Mouse (Mus musculus): ENCODE data around the gene Taar8b. TPM values are rescaled to one million over a fixed set of nuclear protein-coding genes. Genes with fewer than 3 reads are reported as not detected.
"Not testable (repeated sequence)": the region's sequence is repeated elsewhere in the genome, so short reads cannot be mapped to it uniquely, and the experiment has no call there.

Taar8b gene
- polyA plus RNA-seq (2016; fragmentation: Nextera tagmentation; extraction: Ambion mirVana) = not detected in 2 replicates

- WGBS = 66% methylated on average over 2 of the region's 2 CpGs
- Histone ChIP-seq H3K9ac (no peak within 1 kb of the TSS), H3K36me3 (no peaks in the 10 kb centered on the region), H3K27me3 (replicated peaks) (no peaks in the 10 kb centered on the region), H3K4me2 (no peak within 1 kb of the TSS), H3K9me3 (replicated peaks) (no peaks in the 10 kb centered on the region), H3K27ac (ENCODE audit: poor library complexity, severe bottlenecking) (no peak within 1 kb of the TSS), H3K4me3 (no peak within 1 kb of the TSS), H3K4me1 (replicated peaks) (no peaks in the 10 kb centered on the region)
- ATAC-seq (ENCODE audit: insufficient number of reproducible peaks, low FRiP score) = no peak
Measured at GRCm38 (mm10) chr10:24092194-24092593, at the start of gene Taar8b. Gene Taar8b (minus strand): TSS chr10:24092294.

- H3K4me1 ChIP-seq (replicated peaks) = 0 out of 2 replicates have a peak, but pooled peaks cover 4% of the 10 kb centered on the region
- H3K36me3 ChIP-seq = no peaks in the 10 kb centered on the region
- no peak for ATAC-seq (ENCODE audit: insufficient number of reproducible peaks, low FRiP score)
- no peak overlapping the region for H3K4me2 ChIP-seq
- no peaks in the 10 kb centered on the region for H3K9me3 ChIP-seq (replicated peaks)
- WGBS = 66% methylated on average over 2 of the region's 2 CpGs
- H3K27ac ChIP-seq (ENCODE audit: poor library complexity, severe bottlenecking) = no peak overlapping the region
- H3K4me3 ChIP-seq = no peak overlapping the region
- H3K9ac ChIP-seq = no peak overlapping the region
- H3K27me3 ChIP-seq (replicated peaks) = no peaks in the 10 kb centered on the region
Measured at GRCm38 (mm10) chr10:24138623-24139261, 46.6 kb upstream of the Taar8b start.

- no peak overlapping the region for H3K9ac ChIP-seq
- no peak for ATAC-seq (ENCODE audit: insufficient number of reproducible peaks, low FRiP score)
- no peak overlapping the region for H3K27ac ChIP-seq (ENCODE audit: poor library complexity, severe bottlenecking)
- H3K4me3 ChIP-seq = no peak overlapping the region
- 34% methylated on average over 7 of the region's 7 CpGs for WGBS
- H3K9me3 ChIP-seq (replicated peaks) = no peaks in the 10 kb centered on the region
- peaks cover 16% of the 10 kb centered on the region for H3K4me1 ChIP-seq (replicated peaks)
- no peaks in the 10 kb centered on the region for H3K36me3 ChIP-seq
- no peak overlapping the region for H3K4me2 ChIP-seq
- H3K27me3 ChIP-seq (replicated peaks) = no peaks in the 10 kb centered on the region
Measured at GRCm38 (mm10) chr10:24134071-24134645, 42.1 kb upstream of the Taar8b start.

GRCm38 (mm10) chr10:24133132-24133531 is 41.0 kb upstream of the Taar8b start:
- H3K9ac ChIP-seq = no peak overlapping the region
- no peak overlapping the region for H3K4me3 ChIP-seq
- H3K27me3 ChIP-seq (replicated peaks) = no peaks in the 10 kb centered on the region
- H3K27ac ChIP-seq (ENCODE audit: poor library complexity, severe bottlenecking) = no peak overlapping the region
- H3K36me3 ChIP-seq = no peaks in the 10 kb centered on the region
- H3K4me1 ChIP-seq (replicated peaks) = peaks cover 16% of the 10 kb centered on the region
- no peaks in the 10 kb centered on the region for H3K9me3 ChIP-seq (replicated peaks)
- no peak overlapping the region for H3K4me2 ChIP-seq
- 21% methylated on average over 2 of the region's 2 CpGs for WGBS
- ATAC-seq (ENCODE audit: insufficient number of reproducible peaks, low FRiP score) = no peak

GRCm38 (mm10) chr10:24132273-24132672 is 40.2 kb upstream of the Taar8b start:
- 12% methylated on average over 5 of the region's 5 CpGs for WGBS
- Histone ChIP-seq H3K4me1 (replicated peaks) (peaks cover 16% of the 10 kb centered on the region), H3K27ac (ENCODE audit: poor library complexity, severe bottlenecking) (no peak overlapping the region), H3K9ac (0 out of 2 replicates have a peak overlapping the region, but pooled peaks have one; percentile 24), H3K4me3 (no peak overlapping the region), H3K36me3 (no peaks in the 10 kb centered on the region), H3K27me3 (replicated peaks) (no peaks in the 10 kb centered on the region), H3K9me3 (replicated peaks) (no peaks in the 10 kb centered on the region), H3K4me2 (peak overlapping the region; percentile 34)
- ATAC-seq (ENCODE audit: insufficient number of reproducible peaks, low FRiP score) = no peak

- H3K4me1 ChIP-seq (replicated peaks) = peaks cover 16% of the 10 kb centered on the region
- peak overlapping the region; percentile 43 for H3K4me3 ChIP-seq
- no peak overlapping the region for H3K27ac ChIP-seq (ENCODE audit: poor library complexity, severe bottlenecking)
- peak; percentile 55; the same call in 1 of the 2 replicates for ATAC-seq (ENCODE audit: insufficient number of reproducible peaks, low FRiP score)
- peak overlapping the region; percentile 62 for H3K4me2 ChIP-seq
- WGBS = 30% methylated on average over 9 of the region's 9 CpGs
- peak overlapping the region; percentile 62; the same call in 1 of the 2 replicates for H3K9ac ChIP-seq
- no peaks in the 10 kb centered on the region for H3K36me3 ChIP-seq
- no peaks in the 10 kb centered on the region for H3K9me3 ChIP-seq (replicated peaks)
- H3K27me3 ChIP-seq (replicated peaks) = no peaks in the 10 kb centered on the region
Measured at GRCm38 (mm10) chr10:24131451-24132262, 39.6 kb upstream of the Taar8b start.

GRCm38 (mm10) chr10:24111116-24111778 is 19.2 kb upstream of the Taar8b start:
- H3K4me3 ChIP-seq = no peak overlapping the region
- H3K4me2 ChIP-seq = no peak overlapping the region
- H3K9ac ChIP-seq = no peak overlapping the region
- H3K4me1 ChIP-seq (replicated peaks) = no peaks in the 10 kb centered on the region
- no peaks in the 10 kb centered on the region for H3K27me3 ChIP-seq (replicated peaks)
- no peak overlapping the region for H3K27ac ChIP-seq (ENCODE audit: poor library complexity, severe bottlenecking)
- no peak for ATAC-seq (ENCODE audit: insufficient number of reproducible peaks, low FRiP score)
- WGBS = 45% methylated on average over 6 of the region's 6 CpGs
- peaks cover 13% of the 10 kb centered on the region for H3K9me3 ChIP-seq (replicated peaks)
- H3K36me3 ChIP-seq = no peaks in the 10 kb centered on the region

- not testable (repeated sequence) for H3K4me3 ChIP-seq; H3K27ac ChIP-seq (ENCODE audit: poor library complexity, severe bottlenecking); H3K4me2 ChIP-seq; H3K4me1 ChIP-seq (replicated peaks); H3K36me3 ChIP-seq; H3K9me3 ChIP-seq (replicated peaks); ATAC-seq (ENCODE audit: insufficient number of reproducible peaks, low FRiP score); H3K9ac ChIP-seq; H3K27me3 ChIP-seq (replicated peaks)
- 76% methylated on average over 8 of the region's 8 CpGs for WGBS
Measured at GRCm38 (mm10) chr10:24109434-24109833, 17.3 kb upstream of the Taar8b start, which contains the start of gene Taar9. Gene Taar9 (minus strand): TSS chr10:24109534.

GRCm38 (mm10) chr10:24108236-24108635 is 16.1 kb upstream of the Taar8b start:
- no peak overlapping the region for H3K4me2 ChIP-seq
- H3K27me3 ChIP-seq (replicated peaks) = no peaks in the 10 kb centered on the region
- H3K4me1 ChIP-seq (replicated peaks) = no peaks in the 10 kb centered on the region
- no peak overlapping the region for H3K9ac ChIP-seq
- 69% methylated on average over 3 of the region's 3 CpGs for WGBS
- no peak overlapping the region for H3K27ac ChIP-seq (ENCODE audit: poor library complexity, severe bottlenecking)
- no peak overlapping the region for H3K4me3 ChIP-seq
- no peak for ATAC-seq (ENCODE audit: insufficient number of reproducible peaks, low FRiP score)
- no peaks in the 10 kb centered on the region for H3K36me3 ChIP-seq
- no peaks in the 10 kb centered on the region for H3K9me3 ChIP-seq (replicated peaks)

GRCm38 (mm10) chr10:24107747-24108146 is 15.7 kb upstream of the Taar8b start:
- ATAC-seq (ENCODE audit: insufficient number of reproducible peaks, low FRiP score) = no peak
- no peak overlapping the region for H3K4me2 ChIP-seq
- H3K9me3 ChIP-seq (replicated peaks) = no peaks in the 10 kb centered on the region
- H3K27me3 ChIP-seq (replicated peaks) = no peaks in the 10 kb centered on the region
- no peak overlapping the region for H3K9ac ChIP-seq
- WGBS = 63% methylated on average over 5 of the region's 5 CpGs
- no peak overlapping the region for H3K27ac ChIP-seq (ENCODE audit: poor library complexity, severe bottlenecking)
- no peak overlapping the region for H3K4me3 ChIP-seq
- H3K36me3 ChIP-seq = no peaks in the 10 kb centered on the region
- no peaks in the 10 kb centered on the region for H3K4me1 ChIP-seq (replicated peaks)

GRCm38 (mm10) chr10:24103299-24103698 is 11.2 kb upstream of the Taar8b start:
- not testable (repeated sequence) for H3K27me3 ChIP-seq (replicated peaks); H3K4me1 ChIP-seq (replicated peaks); H3K27ac ChIP-seq (ENCODE audit: poor library complexity, severe bottlenecking); H3K4me3 ChIP-seq; H3K9ac ChIP-seq; H3K36me3 ChIP-seq; H3K9me3 ChIP-seq (replicated peaks); H3K4me2 ChIP-seq; ATAC-seq (ENCODE audit: insufficient number of reproducible peaks, low FRiP score)
- 39% methylated on average over 1 of the region's 1 CpGs for WGBS

Data from heart, embryonic 12.5 days (tissue).